Mouse (Mus musculus) bone marrow, adult 2 months (tissue): ENCODE measurements at regions not wholly inside any gene's neighbourhood (a gene's known extent, or its start where the extent isn't known, plus 50 kb on each side); places are given as distances from the start of the nearest gene placed in this dataset.

Source experiments
- H3K27ac ChIP-seq: fragments of 200-500 bp; 2 replicates; pipeline ENCODE4 v1.5.1; 2012; ENCODE audit warnings: low read depth, mild to moderate bottlenecking, control low read depth, inconsistent platforms, low read length; ENCODE audit not compliant: control insufficient read depth, poor library complexity, insufficient read depth
- H3K4me1 ChIP-seq: fragments of 200-500 bp; 2 replicates; pipeline ENCODE4 v1.6.1; 2011; ENCODE audit warnings: low read length; ENCODE audit not compliant: control insufficient read depth, insufficient read depth
- H3K4me3 ChIP-seq: fragments of 200-500 bp; replicated peaks from 2 replicates; pipeline ENCODE3; 2011; ENCODE audit warnings: mild to moderate bottlenecking, low read depth, low read length, control low read depth; ENCODE audit not compliant: control insufficient read depth
- CTCF ChIP-seq: fragments of 200-500 bp; IDR thresholded peaks from 2 replicates; pipeline ENCODE4 v1.5.1; 2011; ENCODE audit warnings: low read length, control low read depth; ENCODE audit not compliant: control insufficient read depth, insufficient read depth
- POLR2A ChIP-seq: fragments of 200-500 bp; IDR thresholded peaks from 2 replicates; pipeline ENCODE4 v1.6.1; 2011; ENCODE audit warnings: low read depth, mild to moderate bottlenecking, control low read depth, low read length, borderline replicate concordance; ENCODE audit not compliant: control insufficient read depth
- WGBS: fragments of 180-500 bp; shearing (Covaris S2); methylation state at CpG from one replicate; pipeline ENCODE4 v1.1.7; 2018; 5-methylcytosine and 5-hydroxymethylcytosine counted together

GRCm38 (mm10) chr3:40130858-40131584, 400.1 kb upstream of the Intu start:
- Histone ChIP-seq H3K27ac (no peak overlapping the region), H3K4me3 (no peak overlapping the region), H3K4me1 (no peaks in the 10 kb centered on the region; the same call in 1 of the 2 replicates)
- TF ChIP-seq POLR2A = no peak
- 78% methylated on average over 8 of the region's 8 CpGs for WGBS

DNA sequence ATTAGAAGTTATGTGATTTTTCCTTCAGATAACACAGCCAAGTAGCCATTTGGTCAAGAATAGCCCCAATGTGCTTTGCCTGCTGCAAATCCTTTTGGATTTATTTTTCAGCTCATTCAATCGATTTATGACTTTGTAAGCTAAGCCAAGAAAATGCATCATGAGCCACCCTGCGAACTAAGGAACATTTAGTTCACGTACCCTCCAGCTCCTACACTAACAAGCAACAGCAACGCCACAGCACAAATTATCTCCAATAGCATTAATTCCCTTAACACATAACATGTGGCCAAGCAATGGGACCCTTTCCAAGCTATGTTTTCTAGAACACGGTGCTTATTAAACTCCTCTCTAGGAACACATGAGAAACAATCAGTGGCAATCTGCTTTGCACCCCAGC, 392.4 kb upstream of the Intu start:
- Histone ChIP-seq H3K4me1 (no peaks in the 10 kb centered on the region), H3K4me3 (no peak overlapping the region), H3K27ac (no peak overlapping the region)
- TF ChIP-seq CTCF = no peak
- no peak for TF ChIP-seq POLR2A
- WGBS = 77% methylated on average over 5 of the region's 5 CpGs

- Histone ChIP-seq H3K4me3 (no peak overlapping the region), H3K27ac (no peak overlapping the region), H3K4me1 (no peaks in the 10 kb centered on the region)
- no peak for TF ChIP-seq POLR2A
- no peak for TF ChIP-seq CTCF
- WGBS = 71% methylated on average over 5 of the region's 5 CpGs
Measured at GRCm38 (mm10) chr3:40142229-40142628, 388.9 kb upstream of the Intu start.

- WGBS = 83% methylated on average over 6 of the region's 6 CpGs
Measured at GRCm38 (mm10) chr3:40158631-40159030, 372.5 kb upstream of the Intu start.

DNA sequence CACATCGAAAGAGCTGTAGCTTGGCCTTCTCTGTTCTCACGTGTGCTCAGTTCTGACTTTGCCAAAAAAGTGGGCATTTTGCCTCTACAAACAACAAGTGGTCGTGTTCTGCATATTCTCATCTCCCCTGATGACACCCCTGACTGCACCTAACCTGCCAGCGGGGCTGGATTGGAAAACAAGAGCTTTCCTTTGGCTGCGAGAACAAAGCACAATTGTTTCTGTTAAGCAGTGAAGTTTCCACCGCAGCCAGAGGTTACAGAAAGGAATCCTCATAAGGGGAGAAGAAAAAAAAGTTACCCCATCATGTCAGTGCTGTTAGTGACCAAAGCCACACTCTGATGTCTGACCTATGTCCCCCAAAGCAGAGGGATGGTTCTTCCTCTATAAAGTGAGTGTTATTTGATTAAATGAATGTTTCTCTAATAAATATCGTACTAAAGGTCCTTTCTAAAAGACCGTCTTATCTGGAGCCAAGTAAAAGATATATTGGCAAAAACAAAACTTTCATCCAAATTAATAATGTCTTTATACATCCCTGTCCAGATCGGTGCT, 371.4 kb upstream of the Intu start:
- TF ChIP-seq CTCF = no peak
- TF ChIP-seq POLR2A = no peak

More at GRCm38 (mm10) chr3:40158631-40159030, 372.5 kb upstream of the Intu start:
- Histone ChIP-seq H3K4me1 (no peaks in the 10 kb centered on the region), H3K27ac (no peak overlapping the region), H3K4me3 (no peak overlapping the region)
- TF ChIP-seq CTCF (no peak), POLR2A (no peak)

GRCm38 (mm10) chr3:40164181-40164580, 366.9 kb upstream of the Intu start:
- no peak overlapping the region for H3K4me3 ChIP-seq
- no peaks in the 10 kb centered on the region for H3K4me1 ChIP-seq
- 73% methylated on average over 1 of the region's 1 CpGs for WGBS
- TF ChIP-seq POLR2A = no peak
- no peak for TF ChIP-seq CTCF
- no peak overlapping the region for H3K27ac ChIP-seq

More for the DNA sequence above, 371.4 kb upstream of the Intu start:
- H3K4me3 ChIP-seq = no peak overlapping the region
- no peak overlapping the region for H3K27ac ChIP-seq
- H3K4me1 ChIP-seq = no peaks in the 10 kb centered on the region
- WGBS = 76% methylated on average over 9 of the region's 9 CpGs

DNA sequence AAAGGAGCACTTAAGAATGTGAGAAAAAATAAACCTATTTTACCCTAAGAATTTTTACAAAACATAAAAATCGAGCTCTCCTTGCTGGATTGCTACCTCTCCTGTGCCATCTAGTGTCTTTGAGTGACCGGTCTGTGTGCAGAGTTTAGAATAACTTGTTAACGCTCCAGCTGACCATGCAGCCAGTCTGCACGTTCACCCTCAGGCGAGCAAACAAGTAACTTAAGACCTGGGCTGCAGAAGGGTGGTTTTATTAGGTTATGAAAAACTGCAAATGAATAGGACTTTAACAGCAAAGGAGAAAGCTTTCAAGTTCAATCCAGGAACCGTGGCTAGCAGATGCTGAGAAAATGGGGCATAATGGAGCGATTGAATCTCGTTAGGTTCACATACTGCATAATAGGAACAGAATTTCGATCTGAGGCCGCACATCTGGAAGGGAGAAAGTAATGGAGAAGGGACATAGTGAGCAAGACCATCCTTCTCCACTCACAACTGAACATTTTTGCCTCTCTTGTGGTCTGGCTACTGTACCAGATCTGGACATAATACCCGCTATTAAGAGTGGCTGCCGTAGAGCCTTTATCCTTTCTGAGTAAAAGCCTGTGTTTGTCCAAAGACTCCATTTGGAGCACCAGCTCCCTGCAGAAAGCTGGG, 363.0 kb upstream of the Intu start:
- Histone ChIP-seq H3K4me3 (no peak overlapping the region), H3K27ac (no peak overlapping the region), H3K4me1 (no peaks in the 10 kb centered on the region)
- no peak for TF ChIP-seq POLR2A
- no peak for TF ChIP-seq CTCF
- 75% methylated on average over 12 of the region's 12 CpGs for WGBS

DNA sequence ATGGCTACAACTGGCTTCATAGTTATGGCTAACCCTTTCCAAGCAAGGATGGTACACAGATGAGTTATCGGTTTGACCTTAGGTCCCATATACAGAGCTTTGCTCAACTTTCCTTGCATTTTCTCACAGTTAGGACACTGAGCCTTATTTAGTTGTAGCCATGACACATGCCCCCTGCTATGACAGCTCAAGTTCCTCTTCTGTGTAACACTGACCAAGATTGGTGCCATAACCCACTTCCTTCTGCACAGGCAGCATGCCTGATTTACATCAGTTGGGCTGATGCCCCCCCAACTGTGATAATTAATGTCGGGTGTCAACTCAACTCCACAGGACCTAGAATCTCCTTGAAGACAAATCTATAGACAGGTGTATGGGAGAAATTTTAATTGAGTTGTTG, 361.5 kb upstream of the Intu start:
- H3K4me1 ChIP-seq = no peaks in the 10 kb centered on the region
- H3K4me3 ChIP-seq = no peak overlapping the region
- no peak overlapping the region for H3K27ac ChIP-seq
- TF ChIP-seq CTCF = no peak
- TF ChIP-seq POLR2A = no peak
- 46% methylated on average over 2 of the region's 2 CpGs for WGBS
